Mouse (Mus musculus) MEL (cell line): ENCODE data around the gene Vps53. TPM values are rescaled to one million over a fixed set of nuclear protein-coding genes. Genes with fewer than 3 reads are reported as not detected.

ENCODE experiments used
- DNase-seq: peaks from one replicate; pipeline ENCODE4 v3.0.0; 2011; ENCODE audit warnings: low read depth, low spot score
- H3K27ac ChIP-seq: 2 replicates; pipeline ENCODE4 v1.5.1; 2012; ENCODE audit warnings: low read depth, mild to moderate bottlenecking, control low read depth, low read length, moderate library complexity; ENCODE audit not compliant: control insufficient read depth
- H3K27me3 ChIP-seq, 2 experiments: fragments of 150-350 bp in 1 of 2; sonication (generic) in 1 of 2; 2 replicates each; pipeline ENCODE4 v1.6.1; 2012; ENCODE audit warnings: low read length in 2 of 2, mild to moderate bottlenecking in 2 of 2, improper control_type of control experiment in 1 of 2, moderate library complexity in 1 of 2; ENCODE audit not compliant: insufficient read depth in 2 of 2, control insufficient read depth in 1 of 2
- H3K36me3 ChIP-seq, 2 experiments: 2 replicates each; pipeline ENCODE4 v1.6.1; 2012 to 2014; ENCODE audit warnings: low read length in 2 of 2, improper control_type of control experiment in 1 of 2, inconsistent platforms in 1 of 2, mild to moderate bottlenecking in 1 of 2; ENCODE audit not compliant: insufficient read depth in 2 of 2, control insufficient read depth in 1 of 2
- H3K4me1 ChIP-seq, 2 experiments: fragments of 150-350 bp in 1 of 2; sonication (generic) in 1 of 2; 2 replicates each; pipeline ENCODE4 v1.6.1; 2012; ENCODE audit warnings: low read length in 2 of 2, improper control_type of control experiment in 1 of 2, mild to moderate bottlenecking in 1 of 2; ENCODE audit not compliant: insufficient read depth in 2 of 2, control insufficient read depth in 1 of 2
- H3K4me3 ChIP-seq, 2 experiments: fragments of 150-350 bp in 1 of 2; sonication (generic) in 1 of 2; 2 replicates each; pipeline ENCODE4 v1.5.1; 2012; ENCODE audit warnings: low read depth in 2 of 2, low read length in 2 of 2, mild to moderate bottlenecking in 2 of 2, moderate library complexity in 2 of 2, control low read depth in 1 of 2, improper control_type of control experiment in 1 of 2; ENCODE audit not compliant: control insufficient read depth in 1 of 2, insufficient read depth in 1 of 2
- H3K79me2 ChIP-seq: 2 replicates; pipeline ENCODE4 v1.6.1; 2012; ENCODE audit warnings: mild to moderate bottlenecking, low read length, moderate library complexity; ENCODE audit not compliant: control insufficient read depth, poor library complexity, insufficient read depth
- H3K9ac ChIP-seq: 2 replicates; pipeline ENCODE4 v1.6.1; 2012; ENCODE audit warnings: low read depth, mild to moderate bottlenecking, control low read depth, low read length, moderate library complexity; ENCODE audit not compliant: control insufficient read depth, poor library complexity, severe bottlenecking
- H3K9me3 ChIP-seq: fragments of 150-350 bp; sonication (generic); replicated peaks from 2 replicates; pipeline ENCODE4 v1.6.1; 2012; ENCODE audit warnings: mild to moderate bottlenecking, low read length, improper control_type of control experiment, moderate library complexity; ENCODE audit not compliant: insufficient read depth
- BHLHE40 ChIP-seq: IDR thresholded peaks from 2 replicates; pipeline ENCODE4 v1.6.1; 2012; ENCODE audit warnings: low read depth, mild to moderate bottlenecking, inconsistent platforms, low read length, improper control_type of control experiment, borderline replicate concordance
- CTCF ChIP-seq, 3 experiments: IDR thresholded peaks in 2 of 3; conservative IDR thresholded peaks in 1 of 3; 2 replicates each; pipeline ENCODE4 v1.5.1; 2011 to 2012; ENCODE audit warnings: low read length in 3 of 3, low read depth in 2 of 3, mild to moderate bottlenecking in 2 of 3, improper control_type of control experiment in 1 of 3, inconsistent platforms in 1 of 3, mixed read lengths in 1 of 3, moderate library complexity in 1 of 3; ENCODE audit not compliant: control insufficient read depth in 1 of 3, insufficient read depth in 1 of 3, poor library complexity in 1 of 3, severe bottlenecking in 1 of 3
- GABPA ChIP-seq: IDR thresholded peaks from 2 replicates; pipeline ENCODE4 v1.6.1; 2012; ENCODE audit warnings: low read depth, mild to moderate bottlenecking, inconsistent platforms, low read length, improper control_type of control experiment, moderate library complexity
- MAFK ChIP-seq: IDR thresholded peaks from 2 replicates; pipeline ENCODE4 v1.6.1; 2011; ENCODE audit warnings: low read depth, mild to moderate bottlenecking, low read length, improper control_type of control experiment, borderline replicate concordance
- MAX ChIP-seq: IDR thresholded peaks from 2 replicates; pipeline ENCODE4 v1.6.1; 2011; ENCODE audit warnings: low read length, improper control_type of control experiment
- MXI1 ChIP-seq: IDR thresholded peaks from 2 replicates; pipeline ENCODE4 v1.6.1; 2011; ENCODE audit warnings: mild to moderate bottlenecking, low read depth, low read length, improper control_type of control experiment
- POLR2AphosphoS2 ChIP-seq: IDR thresholded peaks from 2 replicates; pipeline ENCODE4 v1.6.1; 2011; ENCODE audit warnings: low read length, improper control_type of control experiment
- RAD21 ChIP-seq: IDR thresholded peaks from 2 replicates; pipeline ENCODE4 v1.6.1; 2011; ENCODE audit warnings: mild to moderate bottlenecking, low read depth, low read length, improper control_type of control experiment
- SMC3 ChIP-seq: IDR thresholded peaks from 2 replicates; pipeline ENCODE4 v1.6.1; 2011; ENCODE audit warnings: low read depth, low read length, improper control_type of control experiment
- ZMIZ1 ChIP-seq: IDR thresholded peaks from 2 replicates; pipeline ENCODE4 v1.6.1; 2012; ENCODE audit warnings: low read depth, mild to moderate bottlenecking, inconsistent platforms, low read length, improper control_type of control experiment, moderate library complexity
- ZNF384 ChIP-seq: IDR thresholded peaks from 2 replicates; pipeline ENCODE4 v1.6.1; 2012; ENCODE audit warnings: low read depth, mild to moderate bottlenecking, inconsistent platforms, low read length, improper control_type of control experiment
- polyA plus RNA-seq, 2 experiments: library from polyadenylated mRNA; stranded (reverse) in 1 of 2; unstranded in 1 of 2; fragments of >175 nt in 1 of 2; fragments of >200 nt in 1 of 2; gene quantifications; 2 replicates each; pipeline versions ENCODE4 v1.2.1 to v1.2.4; 2012; ENCODE audit warnings: low replicate concordance in 2 of 2, low read depth in 1 of 2; ENCODE audit not compliant: insufficient read length in 2 of 2, insufficient read depth in 1 of 2, missing spikeins in 1 of 2
- total RNA-seq: library from RNA; depleted of rRNA; stranded (reverse); fragments of 300-350 nt; gene quantifications from 2 replicates; pipeline ENCODE4 v1.2.3, GENCODE M21; 2012

Gene Vps53
- total and polyA plus RNA-seq, 3 experiments: 38.4 to 50.4 TPM; not detected in 1

- Histone ChIP-seq H3K4me1 (no peaks in the 10 kb centered on the region), H3K36me3 (no peaks in the 10 kb centered on the region), H3K27me3 (no peaks in the 10 kb centered on the region), H3K27ac (no peak overlapping the region), H3K9me3 (no peaks in the 10 kb centered on the region), H3K79me2 (no peaks in the 10 kb centered on the region), H3K9ac (no peak overlapping the region), H3K4me3 (no peak overlapping the region)
- TF ChIP-seq BHLHE40: no peak
- TF ChIP-seq MAFK: no peak
- TF ChIP-seq GABPA: no peak
- DNase-seq: no peak
Observed at GRCm38 (mm10) chr11:76101154-76101553, 78.3 kb downstream of the Vps53 start.

- no peak for TF ChIP-seq ZMIZ1
- no peak for TF ChIP-seq MXI1
- TF ChIP-seq MAX: no peak
- no peak for TF ChIP-seq POLR2AphosphoS2
- Histone ChIP-seq H3K4me1 (no peaks in the 10 kb centered on the region), H3K36me3 (no peaks in the 10 kb centered on the region), H3K27me3 (no peaks in the 10 kb centered on the region), H3K9me3 (no peaks in the 10 kb centered on the region), H3K79me2 (no peaks in the 10 kb centered on the region), H3K27ac (no peak overlapping the region), H3K9ac (no peak overlapping the region), H3K4me3 (no peak overlapping the region)
- no peak for DNase-seq
Observed at GRCm38 (mm10) chr11:76099193-76099975, 80.1 kb downstream of the Vps53 start.

- no peak for DNase-seq
- TF ChIP-seq ZNF384 (no peak), CTCF (IDR thresholded peaks at IDR 0.05 in 2 of 3, conservative IDR thresholded peaks at IDR 0.05 in 1 of 3; ENCODE audit: control insufficient read depth in 1 of 3, insufficient read depth in 1 of 3, low read depth in 2 of 3, low read length in 3 of 3, poor library complexity in 1 of 3, severe bottlenecking in 1 of 3) (peak in 2 of 3 experiments; percentile 9 to 18; a peak in 2 of 6 replicates), RAD21 (peak; percentile 1; the same call in 1 of the 2 replicates), SMC3 (peak; percentile 27)
- TF ChIP-seq, all 39 proteins: peak for 3
- no peaks in the 10 kb centered on the region for H3K79me2 ChIP-seq
- H3K27ac ChIP-seq: no peak overlapping the region
- H3K4me3 ChIP-seq: no peak overlapping the region
- H3K27me3 ChIP-seq: no peaks in the 10 kb centered on the region
- H3K36me3 ChIP-seq: no peaks in the 10 kb centered on the region; a peak in 2 of 4 replicates
- no peak overlapping the region for H3K9ac ChIP-seq
- H3K9me3 ChIP-seq: no peaks in the 10 kb centered on the region
- H3K4me1 ChIP-seq: peaks cover 0 to 3% of the 10 kb centered on the region in 2 experiments; a peak in 2 of 4 replicates
Observed at GRCm38 (mm10) chr11:76093610-76094009, 85.8 kb downstream of the Vps53 start.
